Comparison of ENCODE assay signal across 12 mouse cellular contexts in the genomic region with DNA sequence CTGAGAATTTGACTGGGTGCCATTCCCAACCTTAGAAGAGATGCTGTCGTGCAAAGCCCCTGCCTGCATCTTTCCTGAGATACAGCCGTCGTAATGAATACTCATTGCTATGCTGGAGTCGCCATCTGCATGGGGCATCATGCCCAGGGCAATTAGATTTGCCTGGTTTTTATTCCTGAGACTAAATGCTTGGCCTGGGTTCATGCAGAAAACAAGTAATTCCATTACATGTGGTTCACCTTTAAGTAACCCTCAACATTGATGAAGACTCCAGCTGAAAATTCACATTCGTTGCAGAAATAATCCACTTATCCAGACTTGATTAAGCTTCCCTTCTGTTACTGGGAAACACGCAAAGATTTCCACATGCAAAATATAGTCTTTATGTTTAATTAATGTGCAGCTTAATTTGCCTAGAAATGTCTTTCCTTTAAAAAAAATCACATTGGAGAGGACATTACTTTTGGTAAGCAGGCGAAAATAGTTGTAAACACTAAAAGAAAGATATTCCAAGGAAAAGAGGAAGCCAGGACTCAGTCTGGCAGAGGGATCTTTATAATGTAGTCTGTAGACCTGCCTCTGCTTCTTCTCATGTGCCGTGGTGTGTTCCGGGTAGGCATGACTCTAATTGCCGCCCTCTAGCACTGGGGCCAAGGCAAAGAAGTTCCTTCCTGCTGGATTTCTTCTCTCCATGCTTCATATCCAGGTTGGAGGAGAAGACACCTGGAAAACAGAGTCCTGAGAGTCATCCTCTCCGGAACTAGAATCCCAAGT.
DNase-seq lines count a peak whose midpoint lies in the region; ATAC-seq lines count a peak whose summit lies in the region.
"Had no signal": no experiment of that assay in that cellular context is flagged by ENCODE, and none has a peak within 500 bp of the region (broad histone marks: within the 10 kb centered on the region; RNA-seq: fewer than 3 reads in every experiment).

No protein-coding gene starts in this region.

- 0 out of 2 replicates have a peak, but pooled peaks cover 3% of the 10 kb centered on the region for H3K4me1 ChIP-seq in kidney, embryonic 14.5 days (ENCODE audit: control insufficient read depth, insufficient read depth, low read length)
- H3K4me1 ChIP-seq in midbrain, embryonic 14.5 days (ENCODE audit: control insufficient read depth, insufficient read depth, low read length), result peaks cover 8% of the 10 kb centered on the region; the same call in 1 of the 2 replicates
- H3K4me1 ChIP-seq in midbrain, embryonic 10.5 days, result no peaks in the 10 kb centered on the region
- no peaks in the 10 kb centered on the region for H3K4me1 ChIP-seq in intestine, embryonic 15.5 days (replicated peaks)
- no peaks in the 10 kb centered on the region for H3K4me1 ChIP-seq in neural tube, embryonic 14.5 days (ENCODE audit: control insufficient read depth, insufficient read depth, low read length)
- H3K4me1 ChIP-seq: heart, embryonic 12.5 days; limb, embryonic 10.5 days had no signal

- H3K9ac ChIP-seq in kidney, embryonic 14.5 days (ENCODE audit: low read depth, low read length), result no peak overlapping the region
- no peak overlapping the region for H3K9ac ChIP-seq in midbrain, embryonic 14.5 days (replicated peaks; ENCODE audit: low read length)
- H3K9ac ChIP-seq in intestine, embryonic 15.5 days, result no peak overlapping the region
- no peak overlapping the region for H3K9ac ChIP-seq in neural tube, embryonic 14.5 days (replicated peaks; ENCODE audit: low read depth, low read length)
- H3K9ac ChIP-seq: heart, embryonic 12.5 days had no signal

- no peaks in the 10 kb centered on the region for H3K9me3 ChIP-seq in kidney, embryonic 14.5 days (ENCODE audit: control insufficient read depth, low read length)
- no peaks in the 10 kb centered on the region for H3K9me3 ChIP-seq in midbrain, embryonic 14.5 days (ENCODE audit: control insufficient read depth, low read length)
- H3K9me3 ChIP-seq in midbrain, embryonic 10.5 days (replicated peaks), result no peaks in the 10 kb centered on the region
- no peaks in the 10 kb centered on the region for H3K9me3 ChIP-seq in intestine, embryonic 15.5 days
- no peaks in the 10 kb centered on the region for H3K9me3 ChIP-seq in neural tube, embryonic 14.5 days (ENCODE audit: control insufficient read depth, low read length)
- H3K9me3 ChIP-seq: heart, embryonic 12.5 days; limb, embryonic 10.5 days had no signal

- H3K27ac ChIP-seq in kidney, embryonic 14.5 days (ENCODE audit: low read depth, low read length), result peak overlapping the region; percentile 8; the same call in 1 of the 2 replicates
- H3K27ac ChIP-seq in midbrain, embryonic 14.5 days (replicated peaks; ENCODE audit: low read depth, low read length), result no peak overlapping the region; the same call in 1 of the 2 replicates
- no peak overlapping the region for H3K27ac ChIP-seq in midbrain, embryonic 10.5 days (replicated peaks)
- no peak overlapping the region for H3K27ac ChIP-seq in intestine, embryonic 15.5 days
- H3K27ac ChIP-seq in neural tube, embryonic 14.5 days (ENCODE audit: low read depth, low read length), result no peak overlapping the region
- H3K27ac ChIP-seq: limb, embryonic 10.5 days; macrophage had no signal

- 79% methylated on average over 11 of the region's 11 CpGs for WGBS in kidney, embryonic 14.5 days
- WGBS in midbrain, embryonic 14.5 days, result 57% methylated on average over 11 of the region's 11 CpGs
- WGBS in midbrain, embryonic 10.5 days, result 88% methylated on average over 11 of the region's 11 CpGs
- WGBS in intestine, embryonic 15.5 days, result 76% methylated on average over 11 of the region's 11 CpGs
- 62% methylated on average over 11 of the region's 11 CpGs for WGBS in neural tube, embryonic 14.5 days

- no peaks in the 10 kb centered on the region for H3K36me3 ChIP-seq in kidney, embryonic 14.5 days (ENCODE audit: control insufficient read depth, insufficient read depth, low read length)
- no peaks in the 10 kb centered on the region for H3K36me3 ChIP-seq in midbrain, embryonic 14.5 days (ENCODE audit: control insufficient read depth, insufficient read depth, low read length)
- no peaks in the 10 kb centered on the region for H3K36me3 ChIP-seq in midbrain, embryonic 10.5 days
- no peaks in the 10 kb centered on the region for H3K36me3 ChIP-seq in intestine, embryonic 15.5 days
- H3K36me3 ChIP-seq in neural tube, embryonic 14.5 days (ENCODE audit: control insufficient read depth, insufficient read depth, low read length), result no peaks in the 10 kb centered on the region
- H3K36me3 ChIP-seq: heart, embryonic 12.5 days; limb, embryonic 10.5 days had no signal

- no peak for DNase-seq in kidney, postnatal 25 days
- DNase-seq in midbrain, embryonic 14.5 days, result peak; percentile 61
- no peak for DNase-seq in midbrain, embryonic 10.5 days (ENCODE audit: low spot score)
- DNase-seq in adrenal gland, adult 8-10 months, result no peak
- DNase-seq: adrenal gland, postnatal 25 days had no signal

- H3K27me3 ChIP-seq in kidney, embryonic 14.5 days (ENCODE audit: control insufficient read depth, insufficient read depth, low read length), result no peaks in the 10 kb centered on the region
- H3K27me3 ChIP-seq in midbrain, embryonic 14.5 days (ENCODE audit: control insufficient read depth, insufficient read depth, low read length), result no peaks in the 10 kb centered on the region
- no peaks in the 10 kb centered on the region for H3K27me3 ChIP-seq in midbrain, embryonic 10.5 days (ENCODE audit: low read depth, poor library complexity, severe bottlenecking)
- H3K27me3 ChIP-seq in intestine, embryonic 15.5 days (replicated peaks), result no peaks in the 10 kb centered on the region
- no peaks in the 10 kb centered on the region for H3K27me3 ChIP-seq in neural tube, embryonic 14.5 days (ENCODE audit: control insufficient read depth, insufficient read depth, low read length)
- H3K27me3 ChIP-seq: heart, embryonic 12.5 days had no signal

- H3K4me2 ChIP-seq in kidney, embryonic 14.5 days (replicated peaks; ENCODE audit: low read depth, low read length), result no peak overlapping the region
- H3K4me2 ChIP-seq in midbrain, embryonic 14.5 days (ENCODE audit: low read length), result no peak overlapping the region
- H3K4me2 ChIP-seq in intestine, embryonic 15.5 days (replicated peaks), result no peak overlapping the region
- no peak overlapping the region for H3K4me2 ChIP-seq in neural tube, embryonic 14.5 days (ENCODE audit: low read depth, low read length)
- H3K4me2 ChIP-seq: heart, embryonic 12.5 days had no signal

- no peak for ATAC-seq in kidney, embryonic 14.5 days (ENCODE audit: low FRiP score, low TSS enrichment)
- ATAC-seq in midbrain, embryonic 14.5 days (ENCODE audit: low FRiP score, low TSS enrichment), result no peak
- ATAC-seq in intestine, embryonic 15.5 days, result peak; percentile 51
- ATAC-seq in neural tube, embryonic 14.5 days (ENCODE audit: low read depth), result 0 out of 2 replicates have a peak, but pooled peaks have one; percentile 44
- ATAC-seq: inflammation-experienced regulatory T-cells, adult 6 months had no signal

- no peak overlapping the region for H3K4me3 ChIP-seq in kidney, embryonic 14.5 days (ENCODE audit: low read length)
- no peak overlapping the region for H3K4me3 ChIP-seq in midbrain, embryonic 14.5 days (replicated peaks; ENCODE audit: low read depth, low read length)
- no peak overlapping the region for H3K4me3 ChIP-seq in midbrain, embryonic 10.5 days
- H3K4me3 ChIP-seq in intestine, embryonic 15.5 days (replicated peaks), result no peak overlapping the region
- no peak overlapping the region for H3K4me3 ChIP-seq in neural tube, embryonic 14.5 days (ENCODE audit: low read depth, low read length)
- H3K4me3 ChIP-seq: heart, embryonic 12.5 days; limb, embryonic 10.5 days had no signal

Comparison
In these comparisons a context has a peak if more than half of its experiments do, and no peak if none do; other contexts are left out.
1. ATAC-seq: peak in intestine, embryonic 15.5 days (single experiment) and neural tube, embryonic 14.5 days (single experiment); none in kidney, embryonic 14.5 days (single experiment) and midbrain, embryonic 14.5 days (single experiment).